In genomic region chr10:99418497-99418896, GRCm38 (mm10) we compare ENCODE assay signal across 12 mouse cellular contexts.
"Had no signal": no experiment of that assay in that cellular context is flagged by ENCODE, and none has a peak within 500 bp of the region (broad histone marks: within the 10 kb centered on the region; RNA-seq: fewer than 3 reads in every experiment).

No protein-coding gene starts in this region.

- H3K27me3 ChIP-seq: kidney, embryonic 15.5 days; limb, embryonic 13.5 days; neural tube, embryonic 12.5 days had no signal

- H3K36me3 ChIP-seq: kidney, embryonic 15.5 days; limb, embryonic 13.5 days; neural tube, embryonic 12.5 days had no signal

- H3K9me3 ChIP-seq: kidney, embryonic 15.5 days; limb, embryonic 13.5 days; neural tube, embryonic 12.5 days had no signal

- H3K27ac ChIP-seq: kidney, embryonic 15.5 days; limb, embryonic 13.5 days; liver, embryonic 14.5 days; neural tube, embryonic 12.5 days had no signal

- H3K4me2 ChIP-seq: kidney, embryonic 15.5 days; limb, embryonic 13.5 days; neural tube, embryonic 12.5 days had no signal

- H3K4me1 ChIP-seq: kidney, embryonic 15.5 days; limb, embryonic 13.5 days had no signal

- H3K4me3 ChIP-seq: kidney, embryonic 15.5 days; limb, embryonic 13.5 days; neural tube, embryonic 12.5 days had no signal

- H3K9ac ChIP-seq: kidney, embryonic 15.5 days; limb, embryonic 13.5 days; liver, embryonic 14.5 days; neural tube, embryonic 12.5 days had no signal

- DNase-seq: kidney, postnatal 14 days; left cerebral cortex, postnatal 4 days; lung, adult 18-20 months; retina, postnatal 1 day; right cerebral cortex, postnatal 4 days; spleen, adult 18-20 months; thymus, adult 18-20 months; thymus, postnatal 14 days had no signal
